Mouse (Mus musculus) E14TG2a.4 (cell line): Measurements from ENCODE around the gene Cdon.

Source experiments
- CTCF ChIP-seq: conservative IDR thresholded peaks from 2 replicates; pipeline ENCODE4 v1.5.1; 2014; ENCODE audit warnings: low read length
- NANOG ChIP-seq: IDR thresholded peaks from 2 replicates; pipeline ENCODE4 v1.6.1; 2014; ENCODE audit warnings: borderline replicate concordance, low read length, mixed read lengths

GRCm38 (mm10) chr9:35518169-35518568, 97.2 kb downstream of the Cdon start, which contains the start of gene Gm1113:
- TF ChIP-seq CTCF (no peak), NANOG (no peak)
